Mouse (Mus musculus) myocyte (in vitro differentiated cells): ENCODE results near the gene Fbln2.

Experiments
- E2F4 ChIP-seq: IDR thresholded peaks from one replicate; pipeline ENCODE4 v1.6.1; 2011; ENCODE audit warnings: mild to moderate bottlenecking, control low read depth, moderate library complexity; ENCODE audit not compliant: insufficient read depth
- POLR2A ChIP-seq: IDR thresholded peaks from one replicate; pipeline ENCODE4 v1.6.1; 2011; ENCODE audit warnings: low read depth, mild to moderate bottlenecking, control low read depth, moderate library complexity; ENCODE audit not compliant: insufficient read length
- POLR2AphosphoS2 ChIP-seq: IDR thresholded peaks from one replicate; pipeline ENCODE4 v1.6.1; 2011; ENCODE audit warnings: low read depth, control low read depth; ENCODE audit not compliant: insufficient read length
- REST ChIP-seq: IDR thresholded peaks from one replicate; pipeline ENCODE4 v1.6.1; 2011; ENCODE audit warnings: mild to moderate bottlenecking, control low read depth, moderate library complexity; ENCODE audit not compliant: insufficient read depth, insufficient read length
- TCF12 ChIP-seq: IDR thresholded peaks from one replicate; pipeline ENCODE4 v1.6.1; 2011; ENCODE audit warnings: mild to moderate bottlenecking, control low read depth; ENCODE audit not compliant: poor library complexity, insufficient read depth, severe bottlenecking

DNA sequence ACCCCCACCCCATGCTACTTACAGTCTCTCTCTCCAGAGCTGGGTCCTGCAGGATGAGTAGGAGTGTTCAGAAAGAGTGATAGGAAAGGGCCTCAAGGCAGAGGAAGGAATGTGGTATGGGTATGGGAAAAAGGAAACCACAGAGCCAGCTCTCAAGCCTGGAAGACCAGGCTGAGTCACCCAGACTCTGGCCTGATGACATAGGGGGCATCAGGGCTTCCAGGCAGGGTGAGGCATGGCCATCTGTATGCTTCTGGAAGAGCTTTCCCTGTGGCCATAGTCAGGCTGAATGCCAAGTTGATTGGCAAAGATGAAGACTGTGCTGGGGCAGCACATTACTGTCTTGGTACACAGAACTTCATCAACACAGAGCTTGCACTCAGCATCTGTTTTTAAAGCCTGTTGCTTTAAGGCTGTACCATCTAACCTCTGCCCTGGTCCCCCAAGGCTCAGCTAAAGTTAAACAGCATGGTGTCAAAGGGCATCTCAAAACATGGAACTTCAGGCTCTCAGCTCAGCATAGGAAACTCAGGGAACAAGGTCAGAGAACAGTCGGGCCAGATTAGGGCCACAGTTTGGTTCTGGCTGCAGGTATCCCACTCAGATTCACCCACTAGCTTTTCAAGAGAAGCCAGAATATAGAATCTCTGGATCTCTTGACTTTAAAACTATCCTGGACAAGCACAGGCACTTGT is 19.3 kb upstream of the Fbln2 start:
- TF ChIP-seq REST (no peak), POLR2A (no peak), POLR2AphosphoS2 (no peak), E2F4 (no peak), TCF12 (peak; percentile 37)
